Mouse (Mus musculus) layer of hippocampus, postnatal 36 days (tissue): ENCODE measurements around the gene Mmd. TPM values are rescaled to one million over a fixed set of nuclear protein-coding genes. Genes with fewer than 3 reads are reported as not detected.

ENCODE experiments used
- DNase-seq, 2 experiments: peaks; one replicate each; pipeline ENCODE4 v3.0.0; 2022
- total RNA-seq, 2 experiments: library from RNA; stranded (reverse); gene quantifications; 2 replicates each; pipeline ENCODE4 v1.2.3; 2021

The Mmd gene
- 100 to 1,000 TPM; 370 to 409 TPM for total RNA-seq

- peak; percentile 98 to 99 for DNase-seq
Measured at GRCm38 (mm10) chr11:90249025-90249650, at the start of gene Mmd. Mmd (plus strand) TSS chr11:90249456.

DNA sequence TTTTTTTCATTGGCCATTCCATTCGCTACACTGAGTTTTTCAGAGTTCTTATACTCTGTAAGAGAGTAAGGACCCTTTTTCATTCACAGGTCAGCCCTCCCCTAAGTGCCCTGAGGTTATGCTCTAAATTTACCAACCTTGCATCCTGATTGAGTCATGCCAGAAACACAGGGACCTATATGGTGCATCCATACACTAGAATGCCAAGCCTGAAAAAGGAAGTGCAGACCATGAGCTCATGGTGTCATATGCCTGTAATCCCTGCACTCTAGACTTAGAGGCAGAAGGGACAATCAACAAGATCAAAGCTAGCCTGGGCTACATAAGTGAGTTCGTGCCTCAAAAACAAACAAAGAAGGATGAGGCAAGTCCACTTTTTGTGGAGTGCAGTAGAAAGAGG is 48.4 kb upstream of the Mmd start:
- DNase-seq, result no peak

DNA sequence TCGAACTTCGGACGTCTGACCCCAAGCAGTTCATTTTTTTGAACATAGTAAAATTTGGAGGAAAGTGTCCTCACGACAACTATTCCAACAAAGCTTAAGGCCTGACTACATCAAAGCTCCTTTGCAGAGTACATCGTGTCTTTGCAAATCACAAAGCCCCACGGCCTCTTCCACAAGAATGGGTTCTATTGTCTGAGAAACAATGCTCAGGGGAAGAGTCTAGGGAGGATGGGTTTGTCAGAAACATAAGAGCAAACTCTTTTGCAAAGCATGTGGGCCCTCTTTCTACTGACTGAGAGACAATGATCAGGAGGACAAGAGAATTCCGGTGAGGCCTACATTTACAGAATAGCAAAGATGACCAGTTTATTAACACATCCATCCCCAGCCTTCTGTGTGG is 35.0 kb upstream of the Mmd start:
- no peak for DNase-seq

DNA sequence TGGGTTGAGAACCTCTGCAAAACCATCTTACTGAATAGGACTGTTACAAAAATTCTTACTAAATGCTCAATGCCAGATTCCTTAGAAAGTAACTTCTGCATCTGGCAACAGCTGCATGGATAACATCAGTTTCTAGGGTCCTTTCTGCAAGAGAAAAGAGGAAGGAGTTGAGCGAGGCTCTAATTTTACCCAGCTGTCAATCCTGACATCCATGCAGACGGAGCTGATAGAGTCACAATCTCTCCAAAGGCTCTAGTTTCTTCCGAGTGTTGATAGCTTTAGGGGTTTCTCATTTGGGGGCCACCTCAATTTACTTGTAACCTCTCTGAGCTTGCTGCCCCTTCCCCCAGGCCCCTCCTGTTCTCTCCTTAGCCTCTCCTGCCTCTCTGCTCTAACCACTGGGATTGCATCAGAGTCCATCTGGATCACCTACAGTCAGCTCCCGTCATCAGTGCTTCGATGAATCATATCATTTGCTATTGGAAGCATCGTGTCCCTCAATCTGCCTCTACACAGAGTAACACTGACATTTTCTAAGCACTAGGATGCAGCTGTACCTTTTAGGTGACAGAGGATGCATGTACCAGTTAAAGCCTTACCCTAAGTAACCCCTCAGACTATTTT is 29.1 kb upstream of the Mmd start:
- DNase-seq, result no peak

DNA sequence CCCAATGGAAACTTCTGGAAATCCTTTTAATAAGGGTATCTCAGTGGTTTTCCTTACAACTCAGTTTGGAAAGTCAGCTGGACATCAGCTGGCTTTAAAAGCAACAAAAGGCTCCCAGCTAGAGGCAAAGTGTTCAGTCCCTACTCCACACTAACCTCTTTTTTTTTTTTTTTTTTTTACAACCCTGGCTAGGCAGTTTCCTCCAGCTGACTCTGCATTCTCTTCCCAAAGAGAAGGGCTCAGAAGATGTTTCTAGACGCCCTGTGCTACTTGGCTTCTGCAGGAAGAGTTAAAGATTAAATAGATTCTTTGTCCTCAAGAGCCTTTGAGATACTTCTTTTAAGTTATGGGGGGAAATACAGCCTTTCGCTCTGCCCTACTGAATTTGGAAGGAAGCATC is 28.5 kb upstream of the Mmd start:
- DNase-seq, result no peak

DNA sequence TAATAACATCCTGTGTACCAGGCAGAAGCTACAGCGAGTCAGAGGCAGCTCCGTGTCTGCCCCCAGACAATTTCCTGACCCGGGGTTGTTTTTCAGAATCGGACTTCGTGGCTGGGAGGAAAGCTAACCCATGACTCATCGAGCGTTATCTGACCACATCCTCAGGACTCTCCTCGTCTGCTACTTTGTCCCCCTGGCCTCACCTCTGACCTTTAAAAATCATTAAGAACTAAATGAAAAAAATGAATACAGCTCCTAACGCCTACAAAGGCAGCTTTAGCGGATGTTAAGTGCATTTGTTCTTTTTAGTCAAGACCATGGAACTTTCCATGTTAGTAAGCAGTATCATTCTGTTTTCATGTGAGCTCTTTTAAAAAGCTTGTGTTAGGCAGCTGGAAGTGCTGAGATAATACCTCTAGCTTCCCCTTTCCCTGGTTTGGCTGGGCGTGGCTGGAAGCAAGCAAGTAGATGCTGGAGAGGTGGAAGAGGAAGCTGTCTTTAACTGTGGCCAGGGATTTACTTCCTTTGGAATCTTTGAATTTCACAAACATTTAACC is 24.3 kb upstream of the Mmd start:
- DNase-seq, result no peak

- no peak for DNase-seq
Measured at GRCm38 (mm10) chr11:90227000-90227922, 22.0 kb upstream of the Mmd start.

DNA sequence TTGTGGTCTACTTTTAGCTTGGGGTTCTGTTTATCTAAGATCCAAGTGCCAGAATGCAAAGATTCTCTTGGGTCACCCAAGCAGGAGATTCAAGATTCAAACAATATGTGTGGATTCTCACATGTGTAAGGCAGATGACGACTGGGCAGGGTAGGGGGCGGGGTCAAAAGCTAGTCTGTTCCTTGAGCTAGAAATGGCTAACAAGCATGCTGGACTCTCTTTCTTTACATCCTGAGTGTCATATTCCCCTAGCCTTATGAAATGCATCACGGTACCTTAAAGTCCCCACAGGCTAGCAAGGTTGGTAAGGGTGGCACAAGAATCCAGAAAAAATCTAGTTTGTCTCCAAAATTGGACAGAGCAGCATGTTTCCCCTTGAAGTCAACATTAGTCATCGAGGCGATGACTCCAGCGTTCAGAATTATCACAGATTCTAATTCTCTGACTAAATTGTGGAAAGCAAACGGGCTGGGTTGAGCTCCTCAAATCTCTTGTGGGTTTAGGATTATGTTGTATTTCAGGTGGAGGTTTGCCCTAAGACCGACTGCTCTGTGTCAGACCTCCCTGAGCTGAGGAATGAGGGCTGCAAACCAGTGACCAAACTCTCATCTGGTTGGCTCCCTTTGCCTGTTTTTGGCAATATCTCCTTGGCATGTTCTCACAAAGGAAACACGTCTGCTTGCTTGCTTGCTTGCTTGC is 20.9 kb upstream of the Mmd start:
- DNase-seq, result no peak

DNA sequence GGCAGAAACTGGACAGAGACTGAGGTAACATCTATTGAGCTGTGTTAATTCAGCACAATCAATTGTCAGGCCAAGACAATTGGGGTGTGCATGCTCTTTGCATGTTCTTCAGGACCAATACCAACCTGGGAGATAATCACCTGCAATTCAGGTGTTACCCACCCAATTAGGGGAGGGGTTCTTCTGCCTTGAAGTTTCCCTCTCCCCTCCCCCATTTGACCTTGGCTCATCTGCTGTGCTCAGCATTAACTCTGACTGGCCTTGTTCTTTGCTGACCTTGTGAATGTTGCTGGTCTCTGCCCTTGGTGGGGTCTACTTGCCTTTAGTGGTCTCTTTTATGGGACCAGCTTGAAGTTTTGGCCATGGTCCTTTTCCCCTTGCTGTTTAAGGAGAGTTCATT is 19.5 kb upstream of the Mmd start:
- no peak for DNase-seq

DNA sequence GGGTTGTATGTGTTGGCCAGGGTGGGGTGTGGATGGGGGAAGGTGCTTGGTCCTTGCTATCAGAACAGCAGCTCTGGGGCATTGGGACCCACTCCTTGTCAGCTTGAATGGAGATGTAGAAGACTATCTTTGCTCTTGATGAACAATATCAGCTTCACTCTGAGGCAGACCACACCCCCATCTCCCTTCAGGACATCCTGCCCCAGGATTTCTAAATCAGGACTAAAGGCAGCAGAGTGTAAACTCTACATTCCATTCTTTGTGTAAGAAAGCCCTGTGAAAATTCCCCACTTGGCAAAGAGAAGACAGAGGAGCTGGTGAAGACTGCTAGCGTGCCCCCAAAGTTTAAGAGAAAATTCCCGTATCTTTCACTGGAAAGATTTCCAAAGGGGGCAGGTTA is 18.6 kb upstream of the Mmd start:
- DNase-seq, result no peak

- DNase-seq, result no peak
Measured at GRCm38 (mm10) chr11:90231631-90232030, 17.6 kb upstream of the Mmd start.

- DNase-seq, result peak in 1 of 2 experiments; percentile 30
Measured at GRCm38 (mm10) chr11:90232685-90233084, 16.6 kb upstream of the Mmd start.

GRCm38 (mm10) chr11:90235221-90235620 is 14.0 kb upstream of the Mmd start:
- no peak for DNase-seq

- DNase-seq, result no peak
Measured at GRCm38 (mm10) chr11:90237616-90238015, 11.6 kb upstream of the Mmd start.

GRCm38 (mm10) chr11:90238657-90239056 is 10.6 kb upstream of the Mmd start:
- DNase-seq, result no peak

GRCm38 (mm10) chr11:90240652-90241330 is 8.5 kb upstream of the Mmd start:
- no peak for DNase-seq

- DNase-seq, result no peak
Measured at GRCm38 (mm10) chr11:90241874-90242273, 7.4 kb upstream of the Mmd start.

DNA sequence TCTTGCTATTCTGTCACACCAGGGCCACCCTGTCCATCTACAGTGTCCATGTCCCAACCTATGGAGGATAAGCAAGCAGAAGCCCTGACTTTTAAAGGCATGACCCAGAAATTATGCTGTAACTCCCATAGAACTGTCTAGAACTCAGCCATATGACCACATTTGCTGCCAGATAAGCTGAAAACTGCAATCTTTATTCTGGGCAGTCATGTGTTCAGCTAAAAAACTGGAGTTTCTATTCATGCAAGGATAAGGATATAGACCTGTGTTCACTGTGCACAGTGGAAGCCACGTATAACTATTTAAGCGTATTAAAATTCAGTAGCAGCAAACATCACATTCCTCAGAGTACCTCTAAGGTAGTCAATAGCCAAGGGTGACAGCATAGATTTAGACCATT is 6.0 kb upstream of the Mmd start:
- no peak for DNase-seq

DNA sequence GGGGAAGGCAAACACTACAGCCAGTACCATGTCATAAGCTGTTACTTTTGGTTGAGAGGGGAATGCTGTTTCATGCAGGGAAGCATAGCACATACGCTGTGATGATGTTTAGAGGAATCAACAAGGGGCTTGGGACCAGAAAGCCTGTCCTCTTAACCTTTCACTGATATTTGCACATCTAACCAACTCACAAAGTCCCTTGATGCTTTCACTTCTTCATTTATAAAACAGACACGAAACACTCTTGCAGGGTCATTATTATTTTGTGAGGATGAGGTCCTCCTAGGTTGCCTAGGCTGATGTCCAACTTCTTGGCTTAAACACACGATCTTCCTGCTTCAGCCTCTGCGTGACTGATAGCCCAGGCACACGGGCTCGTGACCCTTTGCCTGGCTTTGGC is 3.6 kb upstream of the Mmd start:
- no peak for DNase-seq

DNA sequence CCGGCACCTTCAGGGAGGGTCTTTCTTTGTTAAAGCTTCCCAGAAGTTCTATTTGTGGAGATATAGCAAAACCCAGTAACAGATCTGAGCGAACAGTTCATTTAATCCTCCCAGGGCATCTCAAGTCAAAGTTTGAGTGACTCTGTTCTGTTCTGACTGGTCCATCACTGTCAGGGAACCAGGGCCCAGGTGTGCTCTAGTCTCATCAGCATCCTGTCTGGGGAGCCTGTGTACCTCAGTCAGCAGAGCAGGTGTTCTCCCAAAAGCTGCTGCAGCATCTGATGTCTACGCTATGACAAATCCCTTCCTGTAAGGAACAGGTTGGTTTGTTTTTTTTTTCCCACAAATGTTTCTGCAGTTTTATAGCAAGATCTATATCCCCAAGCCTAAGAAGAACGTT is 2.6 kb upstream of the Mmd start:
- no peak for DNase-seq

DNA sequence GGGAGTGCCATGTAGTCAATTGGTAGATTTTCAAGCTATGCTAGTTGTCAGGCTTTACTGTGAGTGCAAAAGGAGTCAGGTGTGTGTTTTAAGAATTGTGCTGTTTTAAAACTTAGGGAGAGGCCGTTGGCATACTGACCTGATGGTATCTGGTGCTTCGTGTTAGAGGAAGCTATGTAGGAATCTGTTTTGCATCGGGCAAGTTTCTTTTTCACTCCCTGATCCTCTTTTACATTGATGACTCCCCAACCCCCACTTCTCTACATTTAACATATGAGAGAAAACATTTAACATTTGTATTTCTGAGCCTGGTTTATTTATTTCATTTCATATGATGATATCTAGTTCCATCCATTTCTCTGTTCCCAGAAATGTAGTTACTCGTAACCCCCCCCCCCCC is 1.5 kb upstream of the Mmd start:
- no peak for DNase-seq

- DNase-seq, result no peak
Measured at GRCm38 (mm10) chr11:90249701-90250141, 465 bp downstream of the Mmd start.
